Mouse (Mus musculus): ENCODE measurements at regions not wholly inside any gene's neighbourhood (a gene's known extent, or its start where the extent isn't known, plus 50 kb on each side); places are given as distances from the start of the nearest gene placed in this dataset.

- no peak for DNase-seq (ENCODE audit: low spot score)
Measured at GRCm38 (mm10) chr6:98178005-98178404, 164.5 kb downstream of the Gm765 start.

- DNase-seq (ENCODE audit: low spot score), result no peak
Measured at GRCm38 (mm10) chr6:98149043-98149813, 193.3 kb downstream of the Gm765 start.

GRCm38 (mm10) chr6:98147855-98148254 is 194.7 kb downstream of the Gm765 start:
- DNase-seq (ENCODE audit: low spot score), result no peak

GRCm38 (mm10) chr6:98132931-98133330 is 209.6 kb downstream of the Gm765 start:
- DNase-seq (ENCODE audit: low spot score), result no peak

GRCm38 (mm10) chr6:98125434-98125833 is 217.1 kb downstream of the Gm765 start:
- DNase-seq (ENCODE audit: low spot score), result no peak

GRCm38 (mm10) chr6:98118355-98119150 is 224.0 kb downstream of the Gm765 start:
- no peak for DNase-seq (ENCODE audit: low spot score)

GRCm38 (mm10) chr6:98114327-98115134 is 228.0 kb downstream of the Gm765 start:
- no peak for DNase-seq (ENCODE audit: low spot score)

GRCm38 (mm10) chr6:98113708-98114107 is 228.8 kb downstream of the Gm765 start:
- DNase-seq (ENCODE audit: low spot score), result no peak

GRCm38 (mm10) chr6:98112495-98113115 is 229.9 kb downstream of the Gm765 start:
- DNase-seq (ENCODE audit: low spot score), result no peak

GRCm38 (mm10) chr6:98107123-98107522 is 235.4 kb downstream of the Gm765 start:
- DNase-seq (ENCODE audit: low spot score), result no peak

- peak; percentile 71 for DNase-seq (ENCODE audit: low spot score)
Measured at GRCm38 (mm10) chr6:98105280-98106090, 237.1 kb downstream of the Gm765 start.

GRCm38 (mm10) chr6:98104432-98104831 is 238.1 kb downstream of the Gm765 start:
- no peak for DNase-seq (ENCODE audit: low spot score)

GRCm38 (mm10) chr6:98101023-98101422 is 241.5 kb downstream of the Gm765 start:
- no peak for DNase-seq (ENCODE audit: low spot score)

- no peak for DNase-seq (ENCODE audit: low spot score)
Measured at GRCm38 (mm10) chr6:98099126-98099525, 243.4 kb downstream of the Gm765 start.

- no peak for DNase-seq (ENCODE audit: low spot score)
Measured at GRCm38 (mm10) chr6:98095243-98095642, 247.3 kb downstream of the Gm765 start.

GRCm38 (mm10) chr6:98089185-98089584 is 253.4 kb downstream of the Gm765 start:
- DNase-seq (ENCODE audit: low spot score), result no peak

GRCm38 (mm10) chr6:98080076-98080475 is 262.5 kb downstream of the Gm765 start:
- DNase-seq (ENCODE audit: low spot score), result no peak
